Mouse (Mus musculus) v-Abl transformed pro-B cells (cell line): ENCODE measurements around the gene Atad5.

ENCODE experiments used
- in situ Hi-C, 2 experiments: fragments of 400-800 bp; cut with MboI; formaldehyde crosslinking; loops; one replicate each; pipeline ENCODE4 v1.15.1; 2025; ENCODE audit not compliant: unreplicated experiment in 2 of 2

Gene Atad5

DNA sequence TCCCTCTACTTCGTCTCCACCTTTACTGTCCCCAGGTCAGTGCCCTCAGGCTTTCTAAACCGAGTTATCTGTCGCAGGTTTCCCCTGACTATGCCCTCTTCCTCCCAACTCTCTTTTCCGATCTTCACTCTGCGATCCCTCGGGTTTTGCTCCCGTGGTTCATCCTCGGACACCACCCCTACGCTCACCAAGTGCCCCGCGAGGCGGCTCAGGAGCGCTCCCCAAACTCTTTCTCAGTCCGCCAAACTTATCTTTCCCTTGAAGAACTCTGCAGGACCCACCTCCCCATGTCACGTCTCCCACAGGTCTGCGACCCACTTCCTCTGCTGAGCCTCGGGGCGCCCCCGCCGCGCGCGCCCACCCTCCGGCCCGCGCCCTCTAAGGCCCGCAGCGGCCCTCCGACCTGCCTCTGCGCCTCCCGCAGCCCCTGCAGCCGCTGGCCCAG, 8.8 kb upstream of the Atad5 start:
- in situ Hi-C loops, result loop anchor here in 1 of 2 experiments (25.0 kb wide), 1 partner anchor 1068 kb away; no protein-coding TSS in a partner anchor

DNA sequence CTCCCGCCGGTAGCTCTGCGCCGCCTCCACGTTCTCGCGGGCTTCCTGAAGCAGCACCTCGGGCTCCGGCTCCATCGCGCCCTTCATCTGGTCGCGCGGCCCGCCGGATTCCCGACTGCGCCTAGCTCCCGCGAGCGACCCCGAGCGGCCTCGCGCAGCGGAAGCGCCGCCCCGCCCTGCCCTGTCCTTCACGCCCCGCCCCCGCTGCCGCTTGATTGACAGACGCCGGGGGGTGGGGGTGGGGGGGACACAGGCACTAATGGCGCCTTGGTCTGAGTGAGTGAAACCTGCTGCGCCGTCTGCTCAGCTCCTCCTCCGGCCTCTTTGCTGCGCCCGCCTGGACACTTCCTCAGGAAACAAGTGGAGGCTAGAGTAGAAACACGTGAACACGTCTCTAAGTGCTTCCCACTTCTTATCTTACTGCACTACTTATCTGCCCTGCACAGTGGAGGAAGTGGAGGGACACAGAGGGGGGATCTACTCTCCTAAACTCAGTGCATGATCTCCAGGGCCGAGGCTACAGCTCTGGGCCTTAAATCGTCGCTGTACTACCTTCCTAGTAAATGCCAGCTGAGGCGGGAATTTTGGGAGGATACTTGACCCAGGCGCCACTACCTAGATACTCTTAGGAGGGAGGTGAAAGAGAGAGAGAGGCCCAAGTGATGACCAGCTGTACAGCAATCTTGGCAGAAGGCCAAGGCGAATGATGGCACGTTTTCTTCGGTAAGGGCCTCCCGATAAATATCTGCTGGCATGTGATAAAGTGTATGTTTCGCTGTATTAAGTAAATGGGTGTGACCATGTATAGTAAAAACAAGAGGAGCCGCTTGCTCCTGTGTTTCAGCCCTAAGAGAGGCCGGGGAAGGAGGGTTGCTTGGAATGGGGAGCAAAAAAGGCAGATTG, 8.1 kb upstream of the Atad5 start, which contains the start of gene Crlf3:
TSS of gene Crlf3 (minus strand) at position 166 of the 903 bp plus-strand sequence.
- in situ Hi-C loops, result loop anchor here in 1 of 2 experiments (25.0 kb wide), 1 partner anchor 1069 kb away; no protein-coding TSS in a partner anchor

DNA sequence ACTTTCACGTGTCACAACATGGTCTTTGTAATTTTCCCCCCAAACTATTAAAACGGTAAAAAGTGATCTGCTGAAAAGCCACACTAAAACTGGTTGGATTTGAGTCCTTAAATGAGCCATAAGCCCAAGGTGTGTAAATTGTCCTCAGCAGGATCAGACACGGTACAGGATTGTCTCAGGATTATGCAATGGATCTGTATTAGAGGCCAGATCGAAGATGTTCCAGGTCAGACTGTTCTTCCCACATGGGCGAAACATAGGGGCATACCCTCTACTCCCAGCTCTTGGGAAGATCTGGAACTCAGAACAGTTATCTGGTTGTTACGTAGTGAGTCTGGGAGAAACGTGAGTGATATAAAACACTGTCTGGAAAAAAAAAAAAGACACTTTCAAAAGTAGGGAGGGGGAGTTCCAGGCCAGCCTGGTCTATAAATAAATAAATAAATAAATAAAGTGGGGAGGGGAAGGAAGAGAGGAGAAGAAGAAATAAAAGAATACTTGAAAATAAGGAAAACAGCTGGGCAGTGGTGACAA, 7.3 kb upstream of the Atad5 start:
- in situ Hi-C loops, result loop anchor here in 1 of 2 experiments (25.0 kb wide), 1 partner anchor 1070 kb away; no protein-coding TSS in a partner anchor

DNA sequence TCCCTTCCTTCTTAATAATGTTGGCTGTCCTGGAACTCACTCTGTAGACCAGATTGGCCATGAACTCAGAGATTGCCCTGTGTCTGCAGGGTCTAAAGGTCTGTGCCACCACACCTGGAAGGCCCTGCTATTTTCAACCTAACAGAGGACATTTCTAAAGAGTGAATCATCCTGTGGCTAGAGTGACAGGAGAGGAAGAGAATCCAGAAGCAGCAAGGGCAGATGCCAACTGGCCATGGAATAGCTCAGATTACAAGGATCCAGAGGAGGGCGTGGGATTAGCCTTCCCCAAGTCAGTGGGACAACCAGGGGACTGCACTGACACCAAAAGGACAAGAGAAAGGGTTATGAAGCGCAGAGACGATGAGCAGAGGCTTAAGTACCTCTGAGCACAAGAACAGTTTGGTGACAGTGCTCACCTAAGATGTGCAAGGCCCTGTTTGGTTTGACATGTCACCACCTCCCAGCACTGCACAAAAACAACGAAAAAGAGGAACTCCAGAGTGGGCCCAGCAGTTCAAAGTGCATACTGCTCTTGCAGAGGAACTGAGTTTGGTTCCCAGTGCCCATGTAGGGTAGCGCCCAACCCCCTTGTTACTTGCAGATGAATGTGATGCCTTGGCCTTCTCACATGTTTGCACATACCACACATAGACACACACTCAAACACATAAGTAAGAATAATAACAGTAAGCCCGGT, 3.7 kb upstream of the Atad5 start:
- in situ Hi-C loops, result loop anchor here in 1 of 2 experiments (25.0 kb wide), 1 partner anchor 1073 kb away; no protein-coding TSS in a partner anchor

DNA sequence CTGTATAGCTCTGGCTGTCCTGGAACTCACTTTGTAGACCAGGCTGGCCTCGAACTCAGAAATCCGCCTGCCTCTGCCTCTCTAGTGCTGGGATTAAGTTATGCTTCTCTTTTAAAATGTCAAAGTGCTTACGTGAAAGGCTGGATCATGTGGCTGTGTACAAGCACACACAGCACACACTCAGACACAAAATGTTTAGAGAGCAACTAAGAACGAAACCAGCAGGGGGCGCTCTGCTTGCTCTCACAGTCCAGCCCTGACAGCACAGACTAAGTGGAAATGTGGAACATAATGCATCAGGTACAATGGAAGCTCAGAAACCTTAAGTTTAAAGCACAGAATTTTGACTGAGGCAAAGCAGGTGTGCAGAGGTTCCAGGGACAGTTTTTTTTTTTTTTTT, 2.4 kb upstream of the Atad5 start:
- in situ Hi-C loops, result loop anchor here in 1 of 2 experiments (25.0 kb wide), 1 partner anchor 1075 kb away; no protein-coding TSS in a partner anchor

DNA sequence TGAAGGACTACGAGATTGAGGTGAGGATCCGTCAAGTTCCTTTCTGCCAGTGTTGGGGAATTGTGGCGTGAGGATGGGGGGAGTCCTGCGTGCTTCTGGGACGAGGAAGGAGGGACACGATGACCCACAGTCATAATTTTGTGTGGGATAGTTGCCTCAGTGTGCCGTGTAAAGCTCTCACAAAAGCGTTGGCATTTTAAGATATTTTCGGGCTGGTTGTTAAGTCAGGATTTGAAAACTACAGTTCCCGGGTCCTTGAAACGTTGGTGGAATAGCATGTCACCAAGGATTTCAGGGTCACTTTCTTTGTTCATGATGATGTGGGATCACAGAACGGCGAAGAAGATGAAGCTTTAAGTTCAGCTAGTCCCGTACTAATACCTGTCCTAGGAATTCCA, 616 bp downstream of the Atad5 start:
- in situ Hi-C loops, result loop anchor here in 1 of 2 experiments (5.0 to 25.0 kb wide), 2 partner anchors 42 to 1078 kb away; no protein-coding TSS in a partner anchor

DNA sequence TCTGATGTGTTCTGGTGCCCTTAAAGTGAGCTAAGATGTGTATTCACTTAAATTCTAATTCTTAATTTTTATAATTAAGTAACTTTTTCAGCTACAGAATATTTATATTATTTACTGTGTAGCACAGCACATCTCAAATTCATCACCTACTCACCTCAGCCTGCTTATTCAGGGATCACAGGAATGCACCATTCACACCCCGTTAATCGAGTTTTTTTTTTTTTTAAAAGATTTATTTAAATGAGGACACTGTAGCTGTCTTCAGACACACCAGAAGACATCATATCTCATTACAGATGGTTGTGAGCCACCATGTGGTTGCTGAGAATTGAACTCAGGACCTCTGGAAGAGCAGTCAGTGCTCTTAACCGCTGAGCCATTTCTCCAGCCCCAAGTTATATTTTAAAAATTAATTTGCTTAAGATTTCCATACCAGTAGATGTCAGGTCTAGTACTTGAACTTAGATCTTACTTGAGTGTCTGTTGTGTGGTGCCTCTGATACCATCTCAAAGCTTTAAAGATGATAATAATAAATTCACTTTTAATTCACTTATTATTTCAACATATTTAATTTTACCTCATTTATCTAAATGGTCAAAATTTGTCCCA, 1.5 kb downstream of the Atad5 start:
- in situ Hi-C loops, result loop anchor here in 1 of 2 experiments (5.0 to 25.0 kb wide), 2 partner anchors 42 to 1078 kb away; no protein-coding TSS in a partner anchor

DNA sequence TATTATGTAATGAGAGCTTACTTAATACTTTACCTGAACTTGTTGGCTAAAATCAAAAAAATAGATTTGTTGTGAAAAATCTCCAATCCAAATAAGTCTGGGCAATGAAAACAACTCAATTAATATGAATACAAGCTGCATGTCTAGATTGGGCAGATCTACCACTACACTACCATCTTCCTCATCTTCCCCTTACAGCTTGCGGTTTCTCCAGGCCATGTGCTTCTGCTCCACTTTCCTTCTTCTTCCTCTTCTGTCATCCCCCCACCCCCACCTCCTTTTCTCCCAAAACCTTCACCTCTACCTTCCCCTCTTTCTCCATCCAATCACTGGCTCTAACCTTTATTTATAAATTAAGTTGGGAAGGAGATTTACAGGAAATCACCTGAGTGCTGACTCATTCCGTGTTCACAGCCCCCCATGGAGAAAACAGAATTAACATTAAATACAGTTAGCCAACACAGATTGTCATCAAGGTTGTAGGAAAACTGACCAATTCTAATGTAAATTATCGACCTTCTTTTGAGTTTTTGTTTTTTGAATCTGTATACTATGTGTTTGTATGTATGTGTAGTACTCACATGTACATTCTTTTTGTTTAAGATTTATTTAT, 9.3 kb downstream of the Atad5 start:
- in situ Hi-C loops, result loop anchor here in 1 of 2 experiments (25.0 kb wide), 1 partner anchor 1086 kb away; no protein-coding TSS in a partner anchor

DNA sequence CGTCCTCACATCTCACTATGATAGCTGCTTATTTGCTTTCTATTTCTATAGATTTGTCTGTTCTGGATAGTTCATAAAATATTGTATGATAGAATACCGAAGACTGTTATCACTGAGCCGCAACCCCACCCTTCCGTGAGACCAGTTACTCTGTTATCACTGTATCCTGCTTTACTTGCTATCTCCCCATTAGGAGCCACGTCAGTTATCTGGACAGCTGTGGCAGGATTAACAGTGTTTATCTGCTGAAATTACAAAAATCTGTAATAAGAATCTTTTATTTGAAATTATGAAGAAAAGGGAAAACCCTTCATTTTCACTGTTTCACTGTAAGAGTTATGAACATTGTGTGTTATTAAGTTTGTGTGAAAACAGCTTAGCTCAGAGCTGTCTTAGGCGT, 12.1 kb downstream of the Atad5 start:
- in situ Hi-C loops, result no loop called here

DNA sequence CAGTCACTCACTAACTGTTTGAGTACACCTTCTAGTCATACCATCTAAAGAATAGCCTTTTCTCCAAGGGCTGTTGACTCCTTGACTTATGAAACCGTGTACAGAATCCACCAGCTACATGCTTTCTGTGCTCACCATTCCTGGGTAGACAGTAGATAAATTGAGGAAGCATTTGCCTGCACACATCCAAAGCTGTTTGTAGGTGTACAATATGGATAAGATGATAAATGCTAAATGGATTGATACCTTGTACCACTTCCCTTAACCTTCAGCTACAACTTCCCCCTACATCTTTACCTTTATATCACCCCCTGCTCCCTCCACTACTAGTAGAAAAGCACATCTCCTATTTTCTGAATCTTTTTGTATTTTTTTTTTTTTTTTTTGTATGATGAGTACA, 15.2 kb downstream of the Atad5 start:
- in situ Hi-C loops, result no loop called here

DNA sequence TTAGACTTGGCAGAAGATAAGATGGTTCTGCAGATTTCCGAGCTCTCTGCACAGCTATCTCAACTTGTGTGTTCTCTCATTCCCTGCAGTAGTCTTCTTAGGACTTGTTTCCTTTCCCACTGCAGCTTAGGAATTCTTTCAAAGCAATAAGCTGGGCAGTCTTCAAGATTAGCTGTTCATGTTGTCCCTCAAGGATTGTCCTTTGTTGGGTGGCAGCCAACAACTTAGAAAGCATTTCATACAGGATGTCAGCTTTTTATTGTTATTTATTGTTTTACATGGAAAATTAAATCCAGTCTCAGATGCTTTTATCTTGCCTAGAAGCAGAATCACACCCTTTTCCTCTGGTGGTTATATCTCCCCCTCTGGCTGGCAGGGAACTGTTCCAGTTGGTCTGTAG, 27.2 kb downstream of the Atad5 start:
- in situ Hi-C loops, result no loop called here

DNA sequence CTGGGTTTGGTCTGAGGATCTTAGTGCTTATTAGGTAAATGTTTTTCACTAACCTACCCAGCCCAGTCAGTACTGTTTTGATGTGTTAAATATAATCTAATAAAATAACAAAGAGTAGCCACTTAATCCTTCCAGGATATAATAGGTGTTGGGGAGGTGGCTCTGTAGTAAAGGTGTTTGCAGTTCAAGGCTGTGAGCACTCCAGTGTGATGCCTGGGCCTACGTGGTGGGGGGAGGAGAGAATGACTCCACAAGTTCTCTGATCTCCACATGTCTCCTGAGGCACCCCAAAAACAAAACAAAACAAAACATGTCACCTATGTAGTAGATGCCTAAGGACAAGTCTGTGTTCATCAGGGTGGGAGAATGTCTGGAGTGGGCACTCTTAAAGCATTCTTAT, 42.9 kb downstream of the Atad5 start:
- in situ Hi-C loops, result loop anchor here in 1 of 2 experiments (5.0 kb wide), 1 partner anchor 40 kb away; no protein-coding TSS in a partner anchor

DNA sequence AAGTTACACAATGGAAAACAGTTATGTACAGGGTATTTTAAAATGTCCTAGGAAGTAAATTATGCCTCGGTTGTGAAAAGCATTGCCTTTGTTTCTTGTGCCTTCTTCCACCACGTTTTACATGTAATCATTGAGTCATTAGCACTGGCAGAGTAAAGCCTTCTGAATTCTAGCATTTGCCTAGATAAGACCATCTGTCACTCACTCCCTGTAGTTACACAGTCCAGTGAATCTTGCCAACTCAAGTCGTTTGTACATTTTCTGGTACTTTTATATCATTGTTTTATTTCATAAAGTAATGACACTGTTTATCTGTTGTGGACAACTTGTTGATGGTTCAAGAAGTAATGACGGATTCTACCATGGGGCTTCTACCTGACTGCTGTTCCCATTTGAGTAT, 45.5 kb downstream of the Atad5 start:
- in situ Hi-C loops, result loop anchor here in 1 of 2 experiments (5.0 kb wide), 1 partner anchor 42 kb away; no protein-coding TSS in a partner anchor

DNA sequence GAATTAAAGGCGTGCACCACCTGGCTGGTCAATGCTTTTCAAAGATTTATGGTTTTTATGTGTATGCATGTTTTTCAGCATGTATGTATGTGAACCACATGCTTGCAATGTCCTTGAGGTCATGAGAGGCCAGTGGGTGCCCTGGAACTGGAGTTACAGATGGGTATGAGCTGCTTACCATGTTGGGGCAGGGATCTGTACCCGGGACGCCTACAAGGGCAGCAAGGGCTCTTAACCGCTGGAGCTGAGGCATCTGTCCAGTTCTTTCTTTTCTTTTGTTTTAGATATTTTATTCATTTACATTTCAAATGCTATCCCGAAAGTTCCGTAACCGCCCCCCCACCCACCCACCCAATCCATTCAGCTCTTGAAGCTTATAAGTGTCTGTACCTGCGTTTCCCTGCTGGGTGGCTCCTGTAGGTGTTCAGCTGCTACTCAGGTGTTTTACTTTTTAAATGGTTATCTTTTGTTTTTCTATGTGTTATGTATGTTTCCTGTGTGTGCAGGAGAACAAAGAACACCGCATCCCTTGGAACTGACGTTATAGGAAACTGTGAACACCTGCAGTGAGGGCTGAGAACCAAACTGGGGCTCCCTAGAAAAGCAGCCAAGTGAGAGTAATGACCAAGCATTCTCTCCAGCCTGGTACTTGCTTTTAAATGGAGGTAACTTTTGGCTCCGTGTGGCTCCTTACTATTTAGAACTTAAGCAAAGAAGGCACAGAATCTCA, 46.9 kb downstream of the Atad5 start:
- in situ Hi-C loops, result no loop called here

DNA sequence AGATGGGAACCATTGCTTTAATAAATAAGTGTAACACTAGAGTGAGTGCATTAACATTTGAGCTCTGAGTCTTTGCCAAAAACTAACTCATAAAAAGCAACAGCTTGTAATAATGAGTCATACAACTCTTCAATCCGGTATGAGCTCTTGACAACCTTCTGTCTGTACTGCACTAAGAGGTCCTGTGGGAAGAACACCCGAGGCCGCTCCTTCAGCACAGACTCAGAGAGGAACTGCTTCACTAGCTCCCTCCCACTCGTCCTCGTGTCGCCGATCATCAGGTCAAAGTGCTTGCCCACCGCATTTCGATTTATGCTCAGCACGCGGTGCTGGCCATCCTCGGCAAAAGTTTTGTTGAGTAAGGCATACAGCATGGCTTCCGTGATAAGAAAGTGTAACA, 47.6 kb downstream of the Atad5 start:
- in situ Hi-C loops, result no loop called here

DNA sequence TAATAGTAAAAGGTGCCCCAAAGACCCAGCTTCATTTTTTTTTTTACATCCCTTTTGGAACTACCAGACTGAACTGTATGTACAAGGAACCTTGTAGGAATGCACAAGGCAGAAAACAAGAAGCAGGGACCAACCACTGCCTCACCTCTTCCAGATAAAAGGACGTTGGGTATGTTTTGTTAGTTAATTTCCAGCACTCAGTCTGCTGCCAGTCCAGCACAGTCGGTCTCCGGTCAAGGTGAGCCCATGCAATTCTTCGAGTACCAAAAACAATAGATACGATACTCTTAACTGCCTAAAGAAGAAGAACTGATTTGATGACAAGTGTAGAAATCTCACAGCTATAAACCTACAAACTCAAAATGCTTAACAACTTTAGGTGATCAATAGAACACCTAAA, 48.6 kb downstream of the Atad5 start:
- in situ Hi-C loops, result no loop called here

DNA sequence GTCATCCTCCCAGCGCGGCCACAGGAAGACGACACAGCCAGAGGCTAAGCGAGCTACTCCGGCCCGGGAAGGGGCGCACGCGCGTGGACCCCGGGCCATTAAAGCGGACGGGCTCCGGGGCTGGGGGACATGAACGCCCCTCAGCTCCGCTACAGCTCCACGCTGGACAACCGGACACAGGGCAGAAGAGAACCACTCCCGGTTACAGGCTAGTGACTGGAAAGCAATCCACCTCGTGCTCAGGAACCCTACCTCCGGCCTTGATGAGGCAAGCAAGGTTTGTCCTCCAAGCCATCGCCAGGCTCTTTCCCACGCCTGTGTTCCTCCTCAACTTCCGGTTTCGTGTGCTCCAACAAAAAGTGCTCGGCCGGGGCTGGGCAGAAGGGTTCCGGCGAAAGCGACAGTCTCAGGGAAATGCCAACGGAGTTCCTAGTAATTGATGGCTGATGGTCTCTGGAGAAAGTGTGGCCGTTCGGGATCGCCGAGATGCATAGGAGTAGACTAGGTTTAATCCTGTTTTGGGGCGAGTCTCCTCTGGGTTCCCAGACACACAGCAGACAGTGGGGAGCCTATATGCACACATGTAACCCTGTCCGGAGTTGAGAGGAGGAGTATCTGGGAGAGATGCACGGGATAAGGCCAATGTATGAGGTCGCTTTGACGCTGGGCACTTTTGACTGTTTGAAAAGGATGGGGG, 52.8 kb downstream of the Atad5 start, which contains the start of gene Tefm:
TSS of gene Tefm (minus strand) at position 351 of the 697 bp plus-strand sequence.
- in situ Hi-C loops, result loop anchor here in 1 of 2 experiments (10.0 kb wide), 1 partner anchor 97 kb away; no protein-coding TSS in a partner anchor

DNA sequence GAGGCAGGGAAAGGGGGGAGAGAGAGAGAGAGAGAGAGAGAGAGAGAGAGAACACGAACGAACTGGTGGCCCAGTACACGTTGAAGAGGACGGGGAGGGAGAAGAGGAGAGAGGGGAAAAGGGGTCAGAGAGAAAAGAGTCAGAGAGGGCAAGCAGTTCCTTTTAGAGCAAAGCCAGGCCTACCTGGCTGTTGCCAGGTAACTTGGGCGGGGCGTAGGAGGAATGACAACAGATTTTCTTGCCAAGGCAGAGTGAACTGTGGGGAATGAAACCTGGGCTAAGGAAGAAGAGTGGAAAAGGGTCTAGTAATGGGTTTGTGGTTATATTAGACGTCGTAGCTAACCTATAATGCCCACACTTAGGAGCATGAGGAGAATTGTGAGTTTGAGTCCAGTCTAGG, 53.7 kb downstream of the Atad5 start:
- in situ Hi-C loops, result loop anchor here in 1 of 2 experiments (10.0 kb wide), 1 partner anchor 98 kb away; no protein-coding TSS in a partner anchor
